Mouse (Mus musculus): ENCODE results near the gene Gnat1.

The Gnat1 gene

DNA sequence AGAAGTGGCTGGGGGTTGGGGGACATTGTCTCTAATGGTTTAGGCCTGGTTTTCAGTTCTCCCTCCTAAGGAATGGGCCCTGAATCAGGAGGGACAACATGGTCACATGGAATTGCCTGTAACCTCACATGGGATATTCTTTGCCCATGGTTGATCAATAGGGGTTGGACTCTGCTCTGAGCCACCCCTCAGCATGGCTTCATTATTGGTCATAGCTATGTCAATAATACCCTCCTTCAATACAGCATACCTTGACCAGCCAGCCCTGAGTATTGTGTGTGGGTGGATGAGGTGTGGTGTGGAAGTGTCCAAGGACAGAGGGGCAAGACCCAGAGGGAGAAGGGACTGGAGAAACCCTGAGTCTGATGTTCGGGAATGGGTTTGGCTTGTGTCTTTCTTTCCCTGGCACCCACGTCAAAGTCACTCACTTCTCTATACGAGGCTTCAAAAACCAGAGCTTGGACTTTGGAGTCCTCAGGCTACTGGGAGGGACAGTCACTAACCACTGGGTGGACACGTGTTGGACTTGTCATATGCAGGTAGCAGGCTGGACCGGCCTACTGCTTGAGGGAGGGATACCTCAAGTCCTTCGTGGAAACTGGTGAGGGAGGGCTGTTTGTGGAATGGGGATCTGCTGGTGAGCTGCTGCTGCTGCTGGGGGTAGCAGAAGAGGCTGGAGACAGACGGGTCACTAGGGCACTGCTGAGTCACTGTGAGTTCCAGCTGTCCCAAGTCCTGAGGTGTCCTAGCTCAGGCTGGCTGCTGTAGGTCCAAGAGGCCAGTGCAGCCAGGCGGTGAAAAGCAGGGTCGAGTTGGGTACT lies 4.7 kb downstream of the Gnat1 start:
- DNase-seq = no peak

DNA sequence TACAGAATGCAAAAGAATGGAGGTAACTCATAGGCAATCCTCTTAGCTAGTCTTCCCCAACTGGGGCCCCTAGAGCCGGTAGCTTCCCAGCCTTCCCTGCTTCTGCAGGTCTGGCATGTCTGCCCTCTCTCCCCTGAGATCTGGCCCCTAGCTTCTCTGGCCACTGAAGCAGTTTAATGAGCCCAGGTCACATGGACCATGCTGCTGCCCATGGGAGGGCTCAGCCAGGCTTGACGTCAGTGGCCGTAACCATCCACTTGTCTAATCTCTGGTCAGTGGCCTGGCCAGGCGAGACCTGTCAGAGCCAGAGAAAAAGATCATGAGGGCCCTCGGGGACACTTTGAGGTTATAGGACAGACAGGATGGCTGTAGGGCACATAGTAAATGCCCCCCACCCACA lies 9.3 kb downstream of the Gnat1 start:
- DNase-seq = peak; percentile 37

DNA sequence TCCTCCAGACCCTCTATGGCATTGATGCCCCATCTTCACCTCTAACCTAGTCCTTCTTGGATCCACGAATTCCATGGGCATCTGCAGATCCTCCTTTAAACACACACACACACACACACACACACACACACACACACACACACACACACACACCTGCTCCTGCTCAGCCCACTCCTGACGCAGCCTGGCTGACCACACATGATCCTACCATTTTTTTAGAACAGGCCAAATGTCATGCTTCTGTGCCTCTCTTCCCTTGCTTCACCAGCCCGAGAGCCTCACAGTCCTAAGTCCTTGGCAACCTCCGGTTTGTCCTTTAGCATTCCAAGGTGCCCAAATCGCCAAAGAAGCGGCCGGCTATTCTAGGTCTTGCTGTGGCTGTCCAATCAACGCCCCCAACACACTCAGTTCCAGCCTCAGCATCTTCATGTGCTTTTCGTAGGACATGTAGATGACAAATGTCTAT lies 10.0 kb downstream of the Gnat1 start, which contains the start of gene Slc38a3:
TSS of gene Slc38a3 (minus strand) at position 51 of the 466 bp plus-strand sequence.
- no peak for DNase-seq

DNA sequence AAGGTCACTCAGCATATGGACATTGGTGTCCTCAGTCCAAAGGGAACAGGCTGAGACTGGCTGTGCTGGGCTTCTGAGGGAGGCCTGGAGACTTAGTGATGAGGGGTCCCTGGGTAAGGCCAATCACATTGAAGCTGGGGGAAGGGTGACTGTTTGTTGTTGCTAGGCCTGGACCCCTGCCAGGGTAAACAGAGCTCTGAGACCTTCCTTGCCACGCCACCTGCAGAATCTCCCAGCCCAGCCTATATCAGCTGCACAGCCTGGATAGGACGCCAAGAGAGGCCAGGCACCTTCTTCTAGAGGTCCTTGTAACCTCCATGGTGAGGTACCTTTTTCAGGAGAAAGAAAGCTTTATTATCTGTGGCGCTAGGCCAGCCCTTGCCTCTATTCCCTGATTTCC lies 10.6 kb downstream of the Gnat1 start:
- no peak for DNase-seq

DNA sequence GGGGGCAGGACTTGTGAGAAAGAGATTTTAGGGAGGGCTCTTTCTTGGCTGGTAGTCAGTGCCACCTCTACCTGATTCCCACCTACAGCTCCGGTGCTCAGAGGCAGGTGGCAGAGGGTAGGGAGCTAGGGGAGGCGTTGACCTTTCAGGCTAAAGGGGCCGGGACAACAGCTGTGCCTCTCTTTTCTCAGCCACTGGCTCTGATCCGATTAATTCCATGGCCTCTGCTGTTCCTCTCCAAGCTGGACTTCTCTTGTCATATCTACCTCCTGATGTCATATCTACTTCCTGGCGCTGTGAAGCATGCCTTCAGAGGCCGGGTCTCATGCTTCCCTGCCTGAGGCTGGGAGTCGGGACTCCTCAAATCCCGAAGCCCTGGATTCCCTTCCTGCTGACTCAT lies 11.5 kb downstream of the Gnat1 start:
- no peak for DNase-seq

DNA sequence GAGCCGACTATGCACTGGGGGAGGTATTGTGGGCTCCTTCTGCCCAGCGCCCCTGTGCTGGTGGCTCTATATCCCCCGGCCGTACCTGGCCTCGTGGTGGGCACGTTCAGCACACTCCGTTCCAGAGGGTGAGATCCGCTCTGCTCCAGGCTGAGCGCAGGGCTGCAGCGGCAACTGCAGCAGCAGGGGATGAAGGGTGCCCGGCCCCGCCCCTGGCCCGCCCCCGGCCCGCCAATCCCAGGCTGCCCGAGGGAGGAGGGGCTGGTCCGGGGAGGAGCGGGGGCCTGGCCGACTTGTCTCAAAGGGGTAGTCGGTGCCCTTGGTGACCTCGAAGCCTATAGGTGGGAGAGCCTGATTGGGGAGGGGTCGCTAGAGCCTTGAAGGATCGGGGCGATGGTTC lies 12.3 kb downstream of the Gnat1 start:
- peak; percentile 87 for DNase-seq

DNA sequence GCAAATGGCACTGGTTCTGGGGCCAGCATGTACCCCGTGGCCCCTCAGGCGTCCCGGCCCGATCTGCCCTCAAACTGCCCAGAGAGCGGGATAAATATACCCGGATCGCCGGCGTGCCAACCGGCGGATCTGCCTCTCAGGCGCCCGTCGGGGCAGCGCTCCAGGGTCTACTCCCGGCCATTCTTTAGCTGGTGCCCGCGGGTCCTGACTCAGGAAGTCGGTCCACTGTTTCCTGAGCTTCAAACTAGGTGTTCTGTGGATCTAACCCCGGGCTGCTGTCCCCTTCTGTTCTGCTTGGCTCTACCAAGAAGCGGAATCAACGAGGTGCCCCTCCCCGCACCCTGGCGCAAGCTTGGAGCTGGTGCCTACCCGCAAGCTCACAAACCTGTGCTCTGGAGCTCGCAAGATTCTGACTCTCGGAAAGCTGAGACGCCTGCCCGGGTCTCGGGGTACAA lies 12.7 kb downstream of the Gnat1 start:
- peak; percentile 48 for DNase-seq

DNA sequence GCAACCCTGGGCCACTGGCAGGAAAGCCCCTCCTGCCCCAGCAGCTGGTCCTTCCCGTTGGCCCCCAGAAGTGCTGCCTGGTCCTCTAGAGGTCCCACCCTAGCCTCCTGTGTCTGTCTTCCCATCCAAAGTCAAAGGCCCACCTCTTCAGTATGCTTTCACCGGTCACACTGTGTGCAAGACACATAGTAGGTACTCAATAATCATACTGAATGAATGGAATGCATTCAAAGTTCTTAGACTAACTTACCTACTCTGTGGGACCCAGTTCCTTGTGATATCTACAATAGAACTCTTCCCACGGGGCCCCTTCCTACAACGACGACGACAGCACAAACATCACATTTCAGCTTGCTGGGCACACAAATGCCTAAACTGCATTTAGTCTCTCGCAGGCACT lies 14.2 kb downstream of the Gnat1 start:
- no peak for DNase-seq

DNA sequence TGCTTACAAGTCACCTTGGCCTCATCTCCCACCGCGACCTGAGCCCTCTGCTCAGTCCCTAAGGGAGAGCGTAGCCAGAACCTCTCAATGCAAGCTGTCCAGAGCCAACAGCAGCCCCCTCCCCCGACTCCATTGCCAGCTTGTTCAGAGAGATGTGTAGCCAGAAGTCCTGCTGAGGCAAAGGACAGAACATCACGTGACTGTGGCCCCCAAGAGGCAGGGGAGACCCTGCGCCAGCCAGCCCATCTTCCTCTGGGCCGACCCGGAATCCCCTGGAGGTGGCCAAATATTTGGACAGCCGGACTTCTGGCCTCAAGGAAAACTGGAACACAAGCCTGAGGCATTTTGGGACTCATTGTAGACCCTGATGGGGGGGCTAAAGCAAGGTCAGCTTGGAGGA lies 16.0 kb downstream of the Gnat1 start:
- DNase-seq = no peak

DNA sequence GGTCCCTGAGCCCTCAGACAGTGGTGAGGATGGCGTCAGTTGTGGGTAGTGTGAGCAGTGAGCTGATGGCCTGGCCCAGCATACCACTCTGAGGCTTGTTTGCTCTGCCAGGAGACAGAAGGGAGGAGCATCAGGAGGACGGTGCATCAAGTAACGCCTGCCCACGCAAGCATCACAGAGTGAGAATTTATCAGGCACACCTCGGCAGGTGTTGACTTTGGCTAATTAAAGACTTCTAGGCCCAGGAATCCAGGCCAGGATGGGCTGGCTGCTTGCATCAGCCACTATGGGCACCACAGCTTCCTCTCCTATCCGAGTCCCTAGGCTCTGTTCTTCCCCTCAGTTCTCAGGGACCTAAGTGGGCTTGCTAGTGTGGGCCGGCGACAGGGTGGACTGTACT lies 17.2 kb downstream of the Gnat1 start:
- DNase-seq = no peak

DNA sequence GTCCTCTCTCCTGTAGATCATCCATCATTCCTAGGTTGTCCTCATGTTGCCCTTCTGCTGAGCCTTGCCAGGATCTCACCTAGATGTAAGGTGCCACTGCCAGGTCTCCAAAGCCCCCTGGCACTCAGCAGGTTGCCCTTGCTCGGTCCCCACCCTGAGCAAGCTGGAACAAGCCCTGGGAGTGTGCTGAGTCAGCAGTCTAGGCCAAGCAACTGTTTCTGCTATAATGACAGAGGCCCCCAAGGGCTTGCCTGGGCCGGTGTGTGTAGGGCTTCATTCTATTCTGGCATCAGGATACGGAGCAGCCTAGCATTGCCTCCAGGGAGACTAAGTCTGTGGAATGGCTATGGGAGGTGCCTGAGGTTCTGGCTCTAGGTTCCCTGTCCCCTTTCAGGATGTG lies 18.7 kb downstream of the Gnat1 start:
- DNase-seq = no peak

DNA sequence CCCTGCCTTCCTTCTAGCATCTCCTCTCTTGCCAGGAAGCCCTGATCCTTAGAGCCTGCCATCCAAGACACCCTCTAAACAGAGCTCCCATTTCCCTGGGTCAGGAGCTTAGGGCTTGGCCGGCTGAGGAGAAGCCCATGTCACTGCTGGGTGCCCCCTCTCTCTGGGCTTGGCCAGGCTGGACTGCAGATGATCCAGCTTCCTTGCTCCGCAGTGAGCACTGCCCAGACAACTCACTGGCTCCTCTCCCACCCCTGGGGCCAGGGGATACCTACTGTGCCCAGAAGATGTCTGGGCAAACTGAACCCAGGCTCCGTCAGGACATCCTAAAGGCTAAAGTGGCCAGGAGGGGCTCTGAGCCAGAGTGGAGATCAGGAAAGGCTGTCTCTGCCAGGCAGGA lies 19.6 kb downstream of the Gnat1 start:
- no peak for DNase-seq

DNA sequence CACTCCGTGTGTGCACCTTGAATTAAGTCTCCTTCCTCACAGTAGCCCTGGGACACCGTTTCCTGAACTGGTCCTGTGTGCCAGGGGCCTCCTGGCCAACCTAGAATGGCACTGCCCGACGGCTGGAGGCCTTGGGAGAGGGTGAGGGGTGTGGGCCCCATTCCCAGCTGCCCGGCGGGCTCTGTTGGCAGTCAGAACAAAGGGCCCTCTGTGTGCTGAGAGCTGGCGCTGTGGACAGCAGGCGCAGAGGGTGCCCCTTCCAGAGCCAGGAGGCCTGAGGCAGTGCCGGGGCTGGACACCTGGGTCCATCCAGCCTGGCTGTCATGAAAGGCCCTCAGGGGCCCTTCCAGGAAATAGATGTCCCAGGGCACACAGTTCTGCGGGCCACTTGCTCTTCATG lies 20.0 kb downstream of the Gnat1 start:
- DNase-seq = no peak

DNA sequence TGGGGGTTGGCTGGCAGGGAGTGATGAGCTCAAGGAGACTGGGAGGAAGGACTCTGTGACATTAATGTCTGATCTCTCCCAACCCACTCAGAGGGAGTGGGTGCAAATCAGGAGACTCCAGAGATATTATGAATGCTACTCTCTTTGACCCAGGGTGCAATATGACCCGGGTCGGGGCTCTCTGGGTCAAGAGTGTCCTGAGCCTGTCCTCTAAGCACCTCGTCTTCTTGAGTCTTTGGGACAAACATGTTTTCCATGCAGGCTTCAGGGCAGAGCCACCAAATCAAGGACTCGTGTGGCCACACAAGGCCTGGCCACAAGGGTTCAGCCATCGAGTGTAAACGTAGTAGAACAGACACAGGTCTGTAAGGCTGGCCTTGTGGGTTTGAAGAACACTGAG lies 21.4 kb downstream of the Gnat1 start:
- DNase-seq = no peak

DNA sequence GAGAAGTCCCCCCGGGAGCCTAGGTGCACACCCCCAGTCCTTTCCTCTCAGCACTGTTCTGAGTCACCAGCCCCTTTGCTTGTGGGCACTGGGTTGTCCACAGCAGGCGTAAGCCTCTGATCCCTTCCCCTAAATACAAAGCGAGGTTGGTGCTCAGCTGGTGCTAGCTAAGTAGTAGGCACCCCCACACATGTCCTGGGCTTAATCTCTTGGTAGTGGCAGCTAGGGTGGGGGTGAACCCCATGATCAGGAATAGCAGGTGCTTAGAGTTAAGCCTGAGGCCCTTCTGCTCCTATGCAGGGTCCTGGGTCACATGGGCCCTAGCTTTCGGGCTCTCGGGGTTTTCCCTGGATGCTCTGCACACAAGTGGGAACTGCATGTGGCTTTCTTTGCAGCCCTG lies 22.4 kb downstream of the Gnat1 start:
- DNase-seq = no peak

DNA sequence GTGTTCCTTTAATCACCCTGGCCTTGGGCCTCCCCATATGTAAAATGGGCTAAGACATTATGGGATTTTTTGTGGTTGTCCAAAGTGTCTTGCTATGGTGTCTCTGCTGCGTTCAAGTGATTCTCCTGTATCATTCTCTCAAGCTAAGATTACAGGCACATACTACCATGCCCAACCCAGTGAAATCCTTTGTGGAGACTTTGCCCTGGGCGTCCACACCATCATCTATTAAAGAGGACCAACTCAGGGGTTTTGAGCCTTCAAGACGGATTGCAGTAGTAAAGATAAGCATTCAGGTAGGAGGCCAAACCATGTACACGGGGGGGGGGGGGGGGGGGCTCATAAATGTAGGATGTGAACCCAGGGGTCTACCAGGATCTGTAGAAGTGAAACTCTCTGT lies 24.9 kb downstream of the Gnat1 start:
- DNase-seq = no peak

DNA sequence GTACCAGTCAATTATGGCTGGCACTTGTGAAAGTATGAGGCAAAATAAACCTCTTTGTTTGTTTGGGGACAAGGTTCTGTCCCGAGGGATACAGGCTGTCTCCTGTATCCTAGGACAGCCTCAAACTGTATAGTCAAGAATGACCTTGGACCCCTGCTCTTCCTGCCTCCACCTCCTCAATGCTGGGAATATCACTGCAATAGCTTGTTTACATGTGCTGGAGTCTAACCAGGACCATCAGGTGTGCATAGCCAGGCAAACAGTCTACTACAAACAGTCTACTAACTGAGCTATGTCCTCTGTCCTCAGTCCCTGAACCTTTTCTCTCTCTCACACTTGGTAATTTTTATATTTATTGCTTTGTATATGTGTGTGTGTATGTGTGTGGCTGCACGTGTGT lies 26.0 kb downstream of the Gnat1 start:
- no peak for DNase-seq

DNA sequence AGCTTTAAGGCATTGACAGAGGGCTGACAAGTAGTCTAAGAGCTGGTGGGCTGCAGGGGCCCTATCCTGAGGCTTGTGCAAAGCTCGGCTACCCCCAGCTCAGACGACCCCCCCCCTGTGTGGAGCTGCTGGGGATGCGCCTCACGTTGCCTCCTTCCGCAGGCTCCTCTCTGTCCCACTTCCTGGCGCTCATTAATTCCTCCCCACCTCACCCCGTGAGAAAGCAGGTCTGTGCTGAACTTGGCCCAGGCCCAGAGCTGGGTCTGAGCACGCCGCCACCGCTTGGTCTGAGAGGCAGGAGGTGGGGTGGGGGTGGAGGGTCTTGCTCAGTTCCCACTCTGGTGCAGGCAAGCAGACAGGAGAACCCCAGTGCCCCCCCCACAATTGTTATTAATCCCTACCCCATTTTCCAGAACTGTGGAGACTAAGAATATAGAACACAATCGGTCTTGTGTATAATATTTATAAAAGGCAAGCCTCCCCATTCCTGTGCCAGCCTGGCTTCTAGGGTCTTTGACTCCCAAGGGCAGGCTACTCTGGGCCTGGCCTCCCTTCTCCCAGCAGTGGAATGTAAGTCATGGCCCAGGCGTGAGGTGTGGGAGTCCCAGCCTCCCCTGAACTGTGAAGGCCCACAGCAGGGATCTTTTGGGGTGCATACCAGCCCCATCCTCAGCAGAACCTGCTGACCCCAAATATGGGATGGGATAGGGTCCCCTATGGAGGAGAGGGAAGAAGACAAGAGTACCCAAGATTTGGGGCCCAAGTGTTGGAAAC lies 28.6 kb downstream of the Gnat1 start:
- no peak for DNase-seq

DNA sequence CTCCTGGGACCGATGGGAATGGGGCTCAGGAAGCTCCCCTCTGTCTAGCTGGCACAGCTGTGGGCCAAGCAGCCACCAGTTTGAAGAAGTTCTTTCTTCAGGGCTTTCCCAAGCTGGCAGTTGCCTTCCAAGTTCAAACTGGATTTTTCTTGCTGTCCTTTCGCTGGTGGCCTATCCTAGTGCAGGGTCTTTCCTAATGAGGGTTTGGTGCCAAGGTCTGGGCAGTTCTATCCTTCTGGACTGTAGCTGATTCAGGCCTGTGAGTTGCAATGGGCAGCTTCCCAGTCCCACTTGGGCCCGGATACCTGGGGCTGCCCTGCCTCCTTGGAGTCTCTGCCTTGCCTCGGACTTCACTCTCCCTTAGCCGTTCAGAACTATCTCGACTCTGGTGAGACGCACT lies 29.3 kb downstream of the Gnat1 start:
- DNase-seq = no peak

DNA sequence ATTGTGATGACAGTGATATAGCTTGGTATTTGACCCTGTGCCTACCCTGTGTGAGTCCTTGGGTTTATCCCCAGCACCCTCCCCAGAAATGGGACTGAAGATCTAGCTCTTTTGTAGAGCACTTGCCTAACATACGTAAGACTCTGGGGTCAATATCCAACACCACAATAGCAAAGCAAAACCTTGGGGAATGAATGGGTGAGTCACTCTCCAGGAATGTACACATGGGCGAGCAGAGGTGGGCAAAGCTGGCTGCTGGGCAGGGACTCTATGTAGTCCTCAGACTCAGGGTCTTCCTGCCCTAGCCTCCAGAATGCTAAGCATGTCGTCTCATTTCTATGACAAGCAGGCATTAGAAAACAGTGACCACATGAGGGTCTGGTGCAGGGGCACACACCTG lies 30.7 kb downstream of the Gnat1 start:
- DNase-seq = no peak

DNA sequence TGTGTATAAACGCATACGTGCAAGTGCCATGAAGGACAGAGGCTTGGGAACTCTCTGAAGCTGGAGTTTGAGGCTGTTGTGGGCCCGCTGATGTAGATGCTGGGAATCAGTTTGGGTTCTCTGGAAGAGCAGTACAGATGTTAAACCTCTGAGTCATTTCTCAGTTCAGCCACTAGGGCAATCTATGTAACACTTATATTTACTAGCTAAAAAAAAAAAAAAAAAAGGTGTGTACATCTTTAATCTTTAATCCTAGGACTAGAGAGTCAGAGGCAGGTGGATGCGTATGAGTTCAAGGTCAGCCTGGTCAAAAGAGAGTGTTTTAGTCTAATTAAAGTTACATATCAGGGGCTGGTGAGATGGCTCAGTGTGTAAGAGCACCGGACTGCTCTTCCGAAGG lies 32.5 kb downstream of the Gnat1 start:
- no peak for DNase-seq

DNA sequence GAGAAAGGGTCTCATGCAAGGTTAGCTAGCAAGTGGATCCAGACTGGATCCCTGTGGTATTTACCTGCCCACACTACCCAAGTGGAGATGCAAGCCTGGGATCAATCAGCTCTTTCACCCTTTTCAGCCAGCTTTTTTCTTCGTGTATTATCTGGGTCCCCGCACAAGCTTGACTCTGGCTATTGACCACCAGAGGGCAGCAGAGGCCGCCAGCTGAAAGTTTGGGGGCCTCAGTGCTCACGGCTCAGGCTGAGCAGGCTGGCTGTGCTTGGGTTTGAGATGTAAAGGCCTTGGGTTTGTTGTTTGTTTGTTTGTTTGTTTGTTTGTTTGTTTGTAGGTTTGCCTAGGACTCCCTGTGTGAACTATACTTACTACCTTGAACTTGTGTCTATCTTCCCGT lies 33.9 kb downstream of the Gnat1 start:
- DNase-seq = peak; percentile 89

DNA sequence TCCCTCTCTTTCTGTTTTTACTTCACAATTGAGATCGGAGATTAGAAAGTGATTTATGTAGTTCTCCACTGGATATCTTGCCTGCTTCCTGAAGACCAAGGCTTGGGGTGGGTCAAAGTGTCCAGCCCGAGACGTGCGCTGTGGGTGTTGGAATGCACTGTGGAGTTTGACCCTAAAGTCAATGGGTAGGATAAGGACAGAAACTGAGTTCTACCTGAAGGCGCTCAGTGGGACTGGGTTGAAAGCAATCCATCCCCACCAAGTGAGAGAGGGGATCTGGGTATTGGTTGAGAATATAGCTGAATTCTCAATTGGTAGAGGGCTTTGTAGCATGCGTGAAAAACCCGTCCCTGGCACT lies 34.4 kb downstream of the Gnat1 start:
- no peak for DNase-seq

DNA sequence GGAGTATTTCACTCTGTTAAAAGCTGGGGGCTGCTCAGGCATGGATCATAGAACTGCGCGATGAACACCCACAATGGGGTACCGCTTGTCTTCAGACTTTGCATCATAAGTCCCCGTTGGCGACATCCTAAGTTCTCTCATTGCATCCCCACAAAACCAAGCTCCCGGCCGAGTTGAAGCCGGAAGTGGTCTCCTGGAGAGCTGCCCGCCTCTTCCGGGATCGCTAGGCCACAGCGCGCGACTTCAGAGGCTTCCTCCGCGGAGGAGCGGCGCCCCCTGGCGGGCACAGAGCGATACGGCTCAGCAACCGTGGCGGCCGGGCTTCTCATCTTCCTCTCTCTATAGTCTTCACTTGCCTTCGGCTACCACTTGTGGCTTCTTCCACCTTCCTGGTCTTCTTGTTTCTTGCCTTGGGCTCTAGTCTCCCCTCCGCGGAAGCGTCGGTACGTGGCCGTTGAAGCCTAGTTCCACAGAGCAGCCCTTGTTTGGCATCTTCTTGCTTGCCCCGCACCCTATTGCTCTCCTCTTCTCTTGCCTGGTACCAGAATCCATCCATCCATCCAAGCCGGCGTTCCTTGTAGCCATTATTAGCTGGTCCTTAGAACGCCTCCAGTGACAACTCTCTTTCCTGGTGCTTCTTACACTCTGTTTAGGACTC lies 34.9 kb downstream of the Gnat1 start:
- peak; percentile 97 for DNase-seq

Data from embryo, embryonic 11 days (tissue).